Mouse (Mus musculus): Measurements from ENCODE around the gene Lsm11.

DNA sequence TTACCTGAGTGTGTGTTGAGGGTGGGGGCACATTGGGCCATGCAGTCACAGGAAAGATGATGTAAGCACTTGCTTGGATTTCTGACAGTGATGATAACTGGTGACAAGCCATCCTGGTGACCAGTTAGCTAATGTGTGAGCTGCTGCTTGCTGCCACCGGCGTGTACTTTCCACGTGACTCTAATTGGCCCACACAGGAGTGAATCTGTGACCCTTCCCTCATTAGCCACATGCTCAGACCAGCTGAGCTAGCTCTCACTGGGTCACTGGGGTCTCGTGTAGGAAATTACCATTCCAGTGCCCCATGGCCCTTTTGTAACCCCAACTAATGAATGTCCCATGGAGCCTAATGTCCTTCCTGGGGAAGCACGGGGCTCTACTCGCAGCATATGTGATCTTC lies 19.3 kb downstream of the Lsm11 start:
- TF ChIP-seq POLR2A (IDR thresholded peaks at IDR 0.05; ENCODE audit: insufficient read depth, low read depth, low read length) (no peak), CTCF (IDR thresholded peaks at IDR 0.05; ENCODE audit: insufficient read depth, low read depth, low read length) (no peak)
